Mouse (Mus musculus): ENCODE data around the gene En1. TPM values are rescaled to one million over a fixed set of nuclear protein-coding genes. Genes with fewer than 3 reads are reported as not detected.

The En1 gene
- polyA plus RNA-seq, 1 experiment = not detected

DNA sequence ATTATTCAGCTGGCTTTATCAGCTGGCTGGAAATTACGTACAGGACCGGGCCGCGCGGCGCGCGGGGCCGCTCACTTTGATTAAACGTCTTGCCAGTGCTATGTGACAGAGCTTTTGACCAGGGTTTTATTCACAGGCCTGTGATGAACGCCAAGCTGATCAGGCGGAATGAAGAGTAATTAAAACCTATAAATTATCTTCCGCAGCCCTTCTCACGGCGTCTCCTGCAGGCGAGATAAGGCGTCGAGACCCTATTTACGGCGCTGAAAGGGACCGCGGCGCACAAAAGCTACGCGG lies 2.1 kb upstream of the En1 start:
- peaks cover 12% of the 10 kb centered on the region; the same call in 1 of the 2 replicates for H3K4me1 ChIP-seq (ENCODE audit: control insufficient read depth, insufficient read depth, insufficient read length)
- no peaks in the 10 kb centered on the region for H3K36me3 ChIP-seq (ENCODE audit: control insufficient read depth, insufficient read depth, low read length)
- peaks cover 44% of the 10 kb centered on the region for H3K27me3 ChIP-seq (ENCODE audit: control insufficient read depth, insufficient read depth, low read length)
- DNase-seq (ENCODE audit: low read depth in 1 of 2, low spot score in 2 of 2) = no peak
- 4% methylated on average over 25 of the region's 25 CpGs for WGBS
- H3K4me3 ChIP-seq (ENCODE audit: extremely low read depth, insufficient read depth, insufficient read length) = no peak overlapping the region
- TF ChIP-seq CTCF (IDR thresholded peaks at IDR 0.05; ENCODE audit: extremely low read depth, insufficient read depth, insufficient read length, insufficient replicate concordance) = no peak
- no peak for TF ChIP-seq POLR2A (IDR thresholded peaks at IDR 0.05; ENCODE audit: low read depth, low read length)
- H3K27ac ChIP-seq (ENCODE audit: insufficient read depth, low read length) = no peak overlapping the region

DNA sequence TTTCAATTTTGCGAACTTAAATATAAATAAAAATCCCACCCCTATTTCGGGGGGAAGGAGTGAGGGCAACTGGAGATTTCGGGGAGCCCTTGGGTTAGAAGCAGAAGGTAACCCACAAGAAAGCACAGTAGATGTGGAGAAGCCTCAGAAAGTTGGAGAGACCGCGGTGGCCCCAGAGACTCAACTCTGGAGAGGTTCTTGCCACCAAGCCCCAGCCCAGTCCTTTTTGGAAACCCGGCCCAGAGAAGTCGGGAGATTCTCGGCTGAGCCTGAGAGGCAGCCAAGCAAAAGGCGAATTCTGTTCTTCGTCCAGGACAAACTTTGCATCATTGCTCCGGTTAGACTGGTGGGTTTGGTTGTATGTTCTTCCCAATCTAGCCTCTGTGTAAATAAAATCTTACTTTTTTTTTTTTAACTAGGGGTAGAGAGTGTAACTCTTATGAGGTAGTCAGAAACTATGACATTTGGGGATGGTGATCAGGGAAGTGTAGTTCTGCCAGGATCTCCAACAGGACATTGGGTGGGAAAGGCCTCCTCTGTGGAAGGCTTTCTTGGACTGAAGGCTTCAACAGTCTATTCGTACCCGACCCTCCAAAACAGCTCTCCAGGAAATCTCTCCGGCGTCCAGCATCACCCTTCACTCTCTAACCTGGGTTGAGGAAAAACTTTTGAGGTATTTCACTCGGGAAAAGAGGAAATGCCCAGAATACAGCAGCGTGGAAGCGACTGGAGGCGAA lies 1.5 kb upstream of the En1 start:
- H3K4me1 ChIP-seq (ENCODE audit: control insufficient read depth, insufficient read depth, insufficient read length) = peaks cover 12% of the 10 kb centered on the region; the same call in 1 of the 2 replicates
- DNase-seq (ENCODE audit: low read depth in 1 of 2, low spot score in 2 of 2) = no peak
- H3K36me3 ChIP-seq (ENCODE audit: control insufficient read depth, insufficient read depth, low read length) = no peaks in the 10 kb centered on the region
- H3K27me3 ChIP-seq (ENCODE audit: control insufficient read depth, insufficient read depth, low read length) = peaks cover 44% of the 10 kb centered on the region
- 5% methylated on average over 19 of the region's 19 CpGs for WGBS
- no peak overlapping the region for H3K4me3 ChIP-seq (ENCODE audit: extremely low read depth, insufficient read depth, insufficient read length)
- no peak overlapping the region for H3K27ac ChIP-seq (ENCODE audit: insufficient read depth, low read length)
- TF ChIP-seq POLR2A (IDR thresholded peaks at IDR 0.05; ENCODE audit: low read depth, low read length) (no peak), CTCF (IDR thresholded peaks at IDR 0.05; ENCODE audit: extremely low read depth, insufficient read depth, insufficient read length, insufficient replicate concordance) (no peak)

DNA sequence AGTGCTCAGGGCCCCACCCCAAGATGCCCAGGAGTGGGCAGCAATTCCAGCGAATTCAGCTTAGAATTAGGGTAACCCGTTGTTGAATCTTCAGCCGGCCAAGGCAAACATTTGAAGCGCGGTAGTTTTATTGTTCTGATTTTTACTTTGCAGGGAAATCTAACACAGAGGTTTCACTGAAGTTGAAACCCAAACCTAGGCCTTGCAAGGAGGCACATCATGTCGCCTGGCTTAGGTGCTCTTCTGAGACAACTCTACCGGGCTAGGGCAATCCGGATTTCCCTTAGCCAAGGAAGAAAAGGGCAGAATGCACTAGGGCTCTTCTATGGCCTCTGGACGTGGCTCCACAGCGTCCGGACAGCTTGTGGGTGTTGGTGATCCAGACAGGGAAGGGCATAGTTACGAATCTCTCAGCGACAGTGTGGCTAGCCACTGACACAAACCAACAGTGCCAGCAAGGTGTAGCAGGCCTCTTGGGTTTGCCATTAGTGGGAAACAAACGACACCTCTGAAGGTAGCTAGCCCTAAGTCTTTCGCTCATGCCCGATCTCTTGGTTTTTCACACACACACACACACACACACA lies 873 bp upstream of the En1 start:
- no peak for TF ChIP-seq POLR2A (IDR thresholded peaks at IDR 0.05; ENCODE audit: low read depth, low read length)
- TF ChIP-seq CTCF (IDR thresholded peaks at IDR 0.05; ENCODE audit: extremely low read depth, insufficient read depth, insufficient read length, insufficient replicate concordance) = no peak
- H3K27ac ChIP-seq (ENCODE audit: insufficient read depth, low read length) = no peak overlapping the region
- 9% methylated on average over 16 of the region's 16 CpGs for WGBS
- no peak overlapping the region for H3K4me3 ChIP-seq (ENCODE audit: extremely low read depth, insufficient read depth, insufficient read length)
- DNase-seq (ENCODE audit: low read depth in 1 of 2, low spot score in 2 of 2) = no peak
- H3K36me3 ChIP-seq (ENCODE audit: control insufficient read depth, insufficient read depth, low read length) = no peaks in the 10 kb centered on the region
- peaks cover 12% of the 10 kb centered on the region; the same call in 1 of the 2 replicates for H3K4me1 ChIP-seq (ENCODE audit: control insufficient read depth, insufficient read depth, insufficient read length)
- peaks cover 38% of the 10 kb centered on the region for H3K27me3 ChIP-seq (ENCODE audit: control insufficient read depth, insufficient read depth, low read length)

DNA sequence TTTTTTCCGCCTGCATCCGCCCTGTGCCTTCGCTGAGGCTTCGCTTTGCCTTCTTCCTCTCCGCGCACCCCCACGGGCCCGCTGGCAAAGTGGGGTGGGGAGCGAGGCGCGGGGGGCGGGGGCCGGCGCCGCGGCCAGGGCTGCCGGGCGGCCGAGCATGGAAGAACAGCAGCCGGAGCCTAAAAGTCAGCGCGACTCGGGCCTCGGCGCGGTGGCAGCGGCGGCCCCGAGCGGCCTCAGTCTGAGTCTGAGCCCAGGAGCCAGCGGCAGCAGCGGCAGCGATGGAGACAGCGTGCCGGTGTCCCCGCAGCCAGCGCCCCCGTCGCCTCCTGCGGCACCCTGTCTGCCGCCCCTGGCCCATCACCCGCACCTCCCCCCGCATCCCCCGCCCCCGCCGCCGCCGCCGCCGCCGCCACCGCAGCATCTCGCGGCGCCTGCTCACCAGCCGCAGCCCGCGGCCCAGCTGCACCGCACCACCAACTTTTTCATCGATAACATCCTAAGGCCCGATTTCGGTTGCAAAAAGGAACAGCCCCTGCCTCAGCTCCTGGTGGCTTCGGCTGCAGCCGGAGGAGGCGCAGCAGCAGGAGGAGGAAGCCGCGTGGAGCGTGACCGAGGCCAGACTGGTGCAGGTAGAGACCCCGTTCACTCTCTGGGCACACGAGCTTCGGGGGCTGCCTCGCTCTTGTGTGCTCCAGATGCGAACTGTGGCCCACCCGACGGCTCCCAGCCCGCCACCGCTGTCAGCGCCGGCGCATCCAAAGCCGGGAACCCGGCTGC lies 848 bp downstream of the En1 start:
- WGBS = 2% methylated on average over 82 of the region's 83 CpGs
- no peaks in the 10 kb centered on the region for H3K36me3 ChIP-seq (ENCODE audit: control insufficient read depth, insufficient read depth, low read length)
- no peak for TF ChIP-seq POLR2A (IDR thresholded peaks at IDR 0.05; ENCODE audit: low read depth, low read length)
- no peak for TF ChIP-seq CTCF (IDR thresholded peaks at IDR 0.05; ENCODE audit: extremely low read depth, insufficient read depth, insufficient read length, insufficient replicate concordance)
- peaks cover 17% of the 10 kb centered on the region for H3K4me1 ChIP-seq (ENCODE audit: control insufficient read depth, insufficient read depth, insufficient read length)
- H3K27ac ChIP-seq (ENCODE audit: insufficient read depth, low read length) = no peak overlapping the region
- H3K27me3 ChIP-seq (ENCODE audit: control insufficient read depth, insufficient read depth, low read length) = peaks cover 39% of the 10 kb centered on the region
- DNase-seq (ENCODE audit: low read depth in 1 of 2, low spot score in 2 of 2) = no peak
- peak overlapping the region; percentile 31; the same call in 1 of the 2 replicates for H3K4me3 ChIP-seq (ENCODE audit: extremely low read depth, insufficient read depth, insufficient read length)

DNA sequence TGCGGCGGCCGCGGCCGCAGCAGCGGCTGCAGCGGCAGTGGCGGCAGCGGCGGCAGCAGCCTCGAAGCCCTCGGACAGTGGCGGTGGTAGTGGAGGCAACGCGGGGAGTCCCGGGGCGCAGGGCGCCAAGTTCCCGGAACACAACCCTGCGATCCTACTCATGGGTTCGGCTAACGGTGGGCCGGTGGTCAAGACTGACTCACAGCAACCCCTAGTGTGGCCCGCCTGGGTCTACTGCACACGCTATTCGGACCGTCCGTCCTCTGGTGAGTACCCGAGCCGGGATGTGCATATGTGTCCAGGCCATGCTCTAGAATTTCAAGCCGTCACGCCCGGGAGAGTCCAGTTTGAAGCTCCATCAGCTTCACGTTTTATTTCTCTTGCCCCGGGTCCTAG lies 1.4 kb downstream of the En1 start:
- no peak overlapping the region for H3K27ac ChIP-seq (ENCODE audit: insufficient read depth, low read length)
- DNase-seq (ENCODE audit: low read depth in 1 of 2, low spot score in 2 of 2) = no peak
- peaks cover 40% of the 10 kb centered on the region for H3K27me3 ChIP-seq (ENCODE audit: control insufficient read depth, insufficient read depth, low read length)
- no peaks in the 10 kb centered on the region for H3K36me3 ChIP-seq (ENCODE audit: control insufficient read depth, insufficient read depth, low read length)
- TF ChIP-seq POLR2A (IDR thresholded peaks at IDR 0.05; ENCODE audit: low read depth, low read length) = no peak
- TF ChIP-seq CTCF (IDR thresholded peaks at IDR 0.05; ENCODE audit: extremely low read depth, insufficient read depth, insufficient read length, insufficient replicate concordance) = no peak
- H3K4me3 ChIP-seq (ENCODE audit: extremely low read depth, insufficient read depth, insufficient read length) = no peak overlapping the region
- WGBS = 6% methylated on average over 29 of the region's 35 CpGs
- peaks cover 17% of the 10 kb centered on the region for H3K4me1 ChIP-seq (ENCODE audit: control insufficient read depth, insufficient read depth, insufficient read length)

DNA sequence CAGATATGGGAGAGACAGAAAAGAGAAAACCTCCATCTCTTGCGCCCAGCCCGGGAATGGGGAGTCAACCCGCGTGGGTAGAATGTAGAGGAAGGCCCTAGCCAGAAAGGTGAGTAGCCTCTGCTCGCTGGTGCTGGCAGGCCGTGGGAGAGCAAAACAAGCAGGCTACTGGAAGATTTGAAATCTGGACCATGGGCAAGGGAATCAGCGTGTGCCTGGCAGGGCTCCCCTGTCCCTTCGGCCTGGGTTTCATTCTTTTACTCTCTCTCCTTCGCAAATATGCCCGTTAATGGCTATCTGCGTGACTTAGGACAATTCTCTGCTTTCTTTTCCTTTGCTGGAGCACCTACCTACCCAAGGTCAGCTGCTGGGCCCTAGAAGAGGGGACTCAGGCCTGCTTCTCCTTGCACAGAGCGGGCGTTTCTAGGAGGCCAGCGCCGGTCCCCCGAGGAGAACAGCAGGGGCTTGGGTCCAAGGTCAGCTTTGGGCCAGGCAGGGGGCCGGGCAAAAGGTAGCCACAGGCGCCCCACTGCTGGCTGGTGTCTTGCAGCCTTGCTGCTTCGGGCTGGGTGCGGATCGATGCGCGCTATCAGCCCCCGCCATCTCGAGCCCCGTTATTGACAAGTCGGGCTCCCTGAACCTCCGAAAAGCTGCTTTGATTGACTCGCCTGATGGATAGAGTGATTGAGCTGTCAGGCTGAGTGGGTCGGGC lies 2.4 kb downstream of the En1 start:
- no peaks in the 10 kb centered on the region for H3K36me3 ChIP-seq (ENCODE audit: control insufficient read depth, insufficient read depth, low read length)
- H3K4me3 ChIP-seq (ENCODE audit: extremely low read depth, insufficient read depth, insufficient read length) = no peak overlapping the region
- H3K4me1 ChIP-seq (ENCODE audit: control insufficient read depth, insufficient read depth, insufficient read length) = peaks cover 17% of the 10 kb centered on the region
- no peak for TF ChIP-seq POLR2A (IDR thresholded peaks at IDR 0.05; ENCODE audit: low read depth, low read length)
- TF ChIP-seq CTCF (IDR thresholded peaks at IDR 0.05; ENCODE audit: extremely low read depth, insufficient read depth, insufficient read length, insufficient replicate concordance) = no peak
- H3K27me3 ChIP-seq (ENCODE audit: control insufficient read depth, insufficient read depth, low read length) = peaks cover 40% of the 10 kb centered on the region
- no peak for DNase-seq (ENCODE audit: low read depth in 1 of 2, low spot score in 2 of 2)
- 13% methylated on average over 30 of the region's 30 CpGs for WGBS
- H3K27ac ChIP-seq (ENCODE audit: insufficient read depth, low read length) = no peak overlapping the region
